Mouse (Mus musculus) thymus, adult 2 months (tissue): Measurements from ENCODE around the gene Btbd9. TPM values are rescaled to one million over a fixed set of nuclear protein-coding genes. Genes with fewer than 3 reads are reported as not detected.

ENCODE experiments used
- DNase-seq: peaks from one replicate; pipeline ENCODE4 v3.0.0; 2021
- H3K27ac ChIP-seq: fragments of 200-500 bp; 2 replicates; pipeline ENCODE4 v1.5.1; 2012; ENCODE audit warnings: low read length, control low read depth; ENCODE audit not compliant: control insufficient read depth, insufficient read depth
- H3K27me3 ChIP-seq: fragments of 200-500 bp; 2 replicates; pipeline ENCODE4 v1.6.1; 2012; ENCODE audit warnings: mild to moderate bottlenecking, low read length, moderate library complexity, mixed read lengths; ENCODE audit not compliant: control insufficient read depth, insufficient read depth
- H3K36me3 ChIP-seq: fragments of 200-500 bp; 2 replicates; pipeline ENCODE4 v1.6.1; 2012; ENCODE audit warnings: mild to moderate bottlenecking, low read length, moderate library complexity; ENCODE audit not compliant: control insufficient read depth, insufficient read depth
- H3K4me1 ChIP-seq: fragments of 200-500 bp; replicated peaks from 2 replicates; pipeline ENCODE4 v1.6.1; 2012; ENCODE audit warnings: low read length; ENCODE audit not compliant: control insufficient read depth, insufficient read depth
- H3K4me3 ChIP-seq: fragments of 200-500 bp; 2 replicates; pipeline ENCODE4 v1.5.1; 2012; ENCODE audit warnings: mild to moderate bottlenecking, low read length, control low read depth, moderate library complexity; ENCODE audit not compliant: control insufficient read depth, insufficient read depth
- CTCF ChIP-seq: fragments of 200-500 bp; IDR thresholded peaks from 2 replicates; pipeline ENCODE4 v1.5.1; 2012; ENCODE audit warnings: mild to moderate bottlenecking, control low read depth, low read length, moderate library complexity, borderline replicate concordance; ENCODE audit not compliant: control insufficient read depth, poor library complexity, insufficient read depth; ENCODE audit errors: extremely low read depth
- POLR2A ChIP-seq: fragments of 200-500 bp; IDR thresholded peaks from 2 replicates; pipeline ENCODE4 v1.6.1; 2012; ENCODE audit warnings: mild to moderate bottlenecking, low read length, control low read depth, moderate library complexity; ENCODE audit not compliant: control insufficient read depth, poor library complexity, insufficient read depth; ENCODE audit errors: extremely low read depth
- WGBS: fragments of 180-500 bp; shearing (Covaris S2); methylation state at CpG from one replicate; pipeline ENCODE4 v1.1.7; 2018; 5-methylcytosine and 5-hydroxymethylcytosine counted together
- polyA plus RNA-seq: library from polyadenylated mRNA; depleted of rRNA; stranded (reverse); fragments of >200 nt; gene quantifications from 2 replicates; pipeline ENCODE4 v1.2.3, GENCODE M21; 2012

Gene Btbd9
- polyA plus RNA-seq, 1 experiment: 29.1 TPM

DNA sequence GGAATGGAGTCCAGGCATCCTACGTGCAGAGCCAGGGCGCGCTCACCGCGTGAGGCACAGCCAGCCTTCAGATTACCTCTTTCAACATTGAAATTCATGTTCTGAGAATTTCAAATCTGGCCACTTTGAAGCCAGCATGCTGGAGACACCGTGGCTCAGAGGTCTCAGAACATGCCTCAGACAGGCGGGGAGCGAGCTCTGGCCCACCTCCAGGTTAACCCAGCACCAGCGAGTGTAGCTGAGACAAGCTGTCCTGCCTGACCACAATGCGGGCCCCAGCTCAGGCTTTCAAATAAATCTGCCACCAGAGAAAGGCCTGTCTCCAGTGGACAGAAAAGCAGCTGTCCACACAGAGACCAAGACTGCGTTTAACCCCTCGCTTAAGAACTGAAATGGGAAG lies 363.6 kb downstream of the Btbd9 start:
- 87% methylated on average over 12 of the region's 12 CpGs for WGBS
- TF ChIP-seq POLR2A (no peak), CTCF (no peak)
- no peak for DNase-seq
- H3K27me3 ChIP-seq: no peaks in the 10 kb centered on the region
- H3K36me3 ChIP-seq: peaks cover 6% of the 10 kb centered on the region; the same call in 1 of the 2 replicates
- H3K4me1 ChIP-seq: no peaks in the 10 kb centered on the region
- no peak overlapping the region for H3K4me3 ChIP-seq
- no peak overlapping the region for H3K27ac ChIP-seq

GRCm38 (mm10) chr17:30210936-30211335 lies 365.4 kb downstream of the Btbd9 start:
- H3K4me1 ChIP-seq: no peaks in the 10 kb centered on the region
- no peak for DNase-seq
- H3K36me3 ChIP-seq: peaks cover 6% of the 10 kb centered on the region; the same call in 1 of the 2 replicates
- TF ChIP-seq POLR2A (no peak), CTCF (no peak)
- H3K4me3 ChIP-seq: no peak overlapping the region
- 96% methylated on average over 6 of the region's 6 CpGs for WGBS
- H3K27me3 ChIP-seq: no peaks in the 10 kb centered on the region
- no peak overlapping the region for H3K27ac ChIP-seq

DNA sequence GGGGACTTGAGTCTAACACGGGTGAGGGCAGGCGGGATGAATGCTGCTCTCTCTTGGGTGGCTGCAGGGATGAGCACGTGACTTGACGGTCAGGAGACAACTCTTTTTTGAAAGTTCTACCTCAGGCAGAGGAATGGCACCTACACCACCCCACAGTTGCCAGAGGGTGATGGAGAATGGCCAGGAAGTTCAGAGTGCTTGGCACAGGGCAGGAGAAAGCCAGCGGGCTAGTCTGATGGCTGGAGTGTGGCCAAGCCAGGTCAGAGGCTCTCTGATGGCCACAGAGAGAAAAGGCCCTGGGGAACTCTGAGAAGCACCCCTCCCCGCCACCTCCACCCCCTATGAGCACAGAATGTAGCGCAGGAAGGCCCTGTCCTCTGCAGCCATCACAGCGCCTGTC lies 366.0 kb downstream of the Btbd9 start:
- Histone ChIP-seq H3K27ac (no peak overlapping the region), H3K36me3 (peaks cover 6% of the 10 kb centered on the region; the same call in 1 of the 2 replicates), H3K27me3 (no peaks in the 10 kb centered on the region), H3K4me1 (no peaks in the 10 kb centered on the region), H3K4me3 (no peak overlapping the region)
- TF ChIP-seq POLR2A (no peak), CTCF (no peak)
- 95% methylated on average over 8 of the region's 8 CpGs for WGBS
- no peak for DNase-seq

GRCm38 (mm10) chr17:30205062-30205825 lies 371.0 kb downstream of the Btbd9 start:
- H3K4me1 ChIP-seq: peaks cover 7% of the 10 kb centered on the region
- H3K36me3 ChIP-seq: peaks cover 6% of the 10 kb centered on the region; the same call in 1 of the 2 replicates
- no peak overlapping the region for H3K4me3 ChIP-seq
- no peaks in the 10 kb centered on the region for H3K27me3 ChIP-seq
- WGBS: 97% methylated on average over 17 of the region's 17 CpGs
- no peak for DNase-seq
- TF ChIP-seq CTCF (no peak), POLR2A (no peak)
- no peak overlapping the region for H3K27ac ChIP-seq

DNA sequence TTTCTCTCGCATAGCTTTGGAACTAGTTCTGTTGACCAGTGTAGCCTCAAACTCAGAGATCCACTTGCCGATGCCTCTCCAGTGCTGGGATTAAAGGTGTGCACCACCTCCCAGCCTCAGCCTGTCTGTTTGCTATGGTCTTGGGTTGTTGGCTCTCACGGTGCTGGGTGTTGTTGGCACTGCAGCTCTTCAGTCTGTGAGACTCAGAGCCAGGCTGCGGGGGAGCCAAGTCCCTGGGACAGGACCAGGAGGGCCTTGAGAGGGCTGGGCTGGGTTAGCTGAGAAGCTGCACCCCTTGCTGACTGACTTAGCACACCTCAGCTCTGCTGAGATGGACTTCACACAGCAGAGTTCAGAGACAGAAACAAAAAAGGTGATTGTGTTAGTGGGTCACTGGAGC lies 376.0 kb downstream of the Btbd9 start:
- H3K4me1 ChIP-seq: peaks cover 35% of the 10 kb centered on the region
- no peak for DNase-seq
- WGBS: 95% methylated on average over 4 of the region's 4 CpGs
- H3K4me3 ChIP-seq: no peak overlapping the region
- no peaks in the 10 kb centered on the region for H3K27me3 ChIP-seq
- TF ChIP-seq CTCF: no peak
- no peak for TF ChIP-seq POLR2A
- peak overlapping the region; percentile 7; the same call in 1 of the 2 replicates for H3K27ac ChIP-seq
- no peaks in the 10 kb centered on the region for H3K36me3 ChIP-seq

GRCm38 (mm10) chr17:30199374-30200247 lies 376.7 kb downstream of the Btbd9 start:
- no peak for DNase-seq
- peak overlapping the region; percentile 37; the same call in 1 of the 2 replicates for H3K27ac ChIP-seq
- peaks cover 35% of the 10 kb centered on the region for H3K4me1 ChIP-seq
- H3K4me3 ChIP-seq: no peak overlapping the region
- 64% methylated on average over 13 of the region's 13 CpGs for WGBS
- H3K36me3 ChIP-seq: no peaks in the 10 kb centered on the region
- H3K27me3 ChIP-seq: no peaks in the 10 kb centered on the region
- no peak for TF ChIP-seq CTCF
